Mouse (Mus musculus) limb, embryonic 13.5 days (tissue): ENCODE results near the gene E2f4. TPM values are rescaled to one million over a fixed set of nuclear protein-coding genes. Genes with fewer than 3 reads are reported as not detected.
A peak's percentile ranks its signal among the peaks of the same experiment; 100 is the strongest.

ENCODE experiments used
- ATAC-seq: fragments of 200-750 bp; cut with Nextera tagmentation; 2 replicates; pipeline ENCODE4 v1.8.0; 2017; ENCODE audit warnings: low read depth, moderate number of reproducible peaks, moderate TSS enrichment; ENCODE audit not compliant: low FRiP score
- H3K27ac ChIP-seq: fragments of 300-500 bp; sonication (generic); 2 replicates; pipeline ENCODE4 v1.5.1; 2015; ENCODE audit warnings: inconsistent platforms, mild to moderate bottlenecking, moderate library complexity
- H3K27me3 ChIP-seq: fragments of 300-500 bp; sonication (generic); 2 replicates; pipeline ENCODE4 v1.6.1; 2015; ENCODE audit warnings: mild to moderate bottlenecking, inconsistent platforms
- H3K36me3 ChIP-seq: fragments of 300-500 bp; sonication (generic); 2 replicates; pipeline ENCODE4 v1.6.1; 2015; ENCODE audit warnings: inconsistent platforms, mild to moderate bottlenecking, moderate library complexity
- H3K4me1 ChIP-seq: fragments of 300-500 bp; sonication (generic); 2 replicates; pipeline ENCODE4 v1.6.1; 2015; ENCODE audit warnings: inconsistent platforms
- H3K4me2 ChIP-seq: fragments of 300-500 bp; sonication (generic); replicated peaks from 2 replicates; pipeline ENCODE4 v1.6.1; 2015; ENCODE audit warnings: inconsistent platforms, mild to moderate bottlenecking, moderate library complexity
- H3K4me3 ChIP-seq: fragments of 300-500 bp; sonication (generic); 2 replicates; pipeline ENCODE4 v1.5.1; 2015; ENCODE audit warnings: moderate library complexity, mild to moderate bottlenecking, inconsistent platforms
- H3K9ac ChIP-seq: fragments of 300-500 bp; sonication (generic); 2 replicates; pipeline ENCODE4 v1.6.1; 2015; ENCODE audit warnings: mild to moderate bottlenecking, inconsistent platforms
- H3K9me3 ChIP-seq: fragments of 300-500 bp; sonication (generic); 2 replicates; pipeline ENCODE4 v1.6.1; 2016; ENCODE audit warnings: inconsistent platforms
- whole genome bisulfite sequencing: fragments of 180-500 bp; shearing (Covaris S2); methylation state at CpG from one replicate; pipeline ENCODE4 v1.1.7; 2015; 5-methylcytosine and 5-hydroxymethylcytosine counted together
- polyA plus RNA-seq: library from polyadenylated mRNA; unstranded; fragments of >200 nt; fragmentation: Nextera tagmentation; extraction: Ambion mirVana; gene quantifications from 2 replicates; pipeline ENCODE4 v1.2.1, GENCODE M21; 2015

Gene E2f4
- polyA plus RNA-seq, 1 experiment from 2014 or later = 73.6 TPM

DNA sequence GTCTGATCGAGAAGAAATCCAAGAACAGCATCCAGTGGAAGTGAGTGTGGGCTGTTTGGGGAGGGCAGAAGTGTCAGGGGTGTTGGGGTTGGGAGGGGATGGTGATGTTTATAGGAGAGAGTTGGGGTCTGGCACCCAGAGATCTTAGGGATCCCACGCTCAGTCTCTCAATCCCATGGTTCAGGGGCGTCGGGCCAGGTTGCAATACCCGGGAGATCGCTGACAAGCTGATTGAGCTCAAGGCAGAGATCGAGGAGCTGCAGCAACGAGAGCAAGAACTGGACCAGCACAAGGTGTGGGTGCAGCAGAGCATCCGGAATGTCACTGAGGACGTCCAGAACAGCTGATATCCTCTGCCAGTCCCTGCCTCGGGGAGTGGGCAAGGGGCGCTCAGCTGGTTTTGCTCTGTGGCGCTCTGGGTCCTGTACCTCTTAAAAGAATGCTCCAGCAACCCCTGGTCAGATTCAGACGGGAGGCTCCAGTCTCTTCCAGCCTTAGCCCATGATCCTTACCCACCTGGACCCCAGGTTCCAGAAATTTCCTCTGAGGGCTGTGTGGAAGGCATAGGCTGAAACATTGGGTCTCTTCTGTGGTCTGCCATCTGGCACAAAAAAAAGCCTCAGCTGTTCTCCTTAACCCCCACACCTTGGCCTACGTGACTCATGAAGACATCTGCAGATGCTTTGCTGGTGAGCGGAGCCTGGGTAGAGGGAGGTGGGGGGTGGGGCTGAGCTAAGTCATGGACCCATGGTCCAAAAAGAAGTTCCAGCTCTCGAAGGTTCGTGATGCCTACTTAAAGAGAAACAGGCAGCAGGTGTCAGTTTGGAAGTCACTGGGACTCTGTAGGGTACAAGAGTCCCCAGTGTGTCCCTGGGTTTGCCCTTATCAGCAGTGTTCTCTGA lies 1.1 kb downstream of the E2f4 start:
- Histone ChIP-seq H3K27ac (0 out of 2 replicates have a peak overlapping the region, but pooled peaks have one; percentile 58), H3K9ac (peak overlapping the region; percentile 94), H3K36me3 (peaks cover 46% of the 10 kb centered on the region), H3K4me2 (peak overlapping the region; percentile 97), H3K27me3 (peaks cover 5% of the 10 kb centered on the region; the same call in 1 of the 2 replicates), H3K4me1 (peaks cover 18% of the 10 kb centered on the region), H3K4me3 (peak overlapping the region; percentile 98), H3K9me3 (no peaks in the 10 kb centered on the region)
- WGBS = 58% methylated on average over 18 of the region's 18 CpGs
- no peak for ATAC-seq

DNA sequence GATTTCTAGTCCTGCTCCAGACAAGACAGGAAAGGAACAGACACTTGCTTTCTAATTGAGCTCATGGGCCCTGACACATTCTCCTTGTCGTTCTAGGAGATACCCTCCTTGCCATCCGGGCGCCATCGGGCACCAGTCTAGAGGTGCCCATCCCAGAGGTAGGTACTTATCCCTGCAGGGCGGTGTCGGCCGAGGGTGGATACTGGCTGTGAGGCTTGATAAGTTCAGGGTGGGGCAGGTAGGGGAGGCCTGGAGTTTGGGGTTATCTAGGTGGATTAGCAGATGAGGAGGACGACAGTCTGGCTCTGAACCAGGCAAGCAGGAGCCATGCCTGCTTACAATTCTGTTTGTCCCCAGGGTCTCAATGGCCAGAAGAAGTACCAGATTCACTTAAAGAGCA lies 2.5 kb downstream of the E2f4 start:
- peaks cover 59% of the 10 kb centered on the region for H3K36me3 ChIP-seq
- no peak overlapping the region for H3K9ac ChIP-seq
- peaks cover 26% of the 10 kb centered on the region for H3K4me1 ChIP-seq
- 95% methylated on average over 8 of the region's 8 CpGs for WGBS
- H3K4me2 ChIP-seq = no peak overlapping the region
- H3K4me3 ChIP-seq = no peak overlapping the region
- no peaks in the 10 kb centered on the region for H3K9me3 ChIP-seq
- H3K27ac ChIP-seq = no peak overlapping the region
- no peak for ATAC-seq
- H3K27me3 ChIP-seq = no peaks in the 10 kb centered on the region; the same call in 1 of the 2 replicates

DNA sequence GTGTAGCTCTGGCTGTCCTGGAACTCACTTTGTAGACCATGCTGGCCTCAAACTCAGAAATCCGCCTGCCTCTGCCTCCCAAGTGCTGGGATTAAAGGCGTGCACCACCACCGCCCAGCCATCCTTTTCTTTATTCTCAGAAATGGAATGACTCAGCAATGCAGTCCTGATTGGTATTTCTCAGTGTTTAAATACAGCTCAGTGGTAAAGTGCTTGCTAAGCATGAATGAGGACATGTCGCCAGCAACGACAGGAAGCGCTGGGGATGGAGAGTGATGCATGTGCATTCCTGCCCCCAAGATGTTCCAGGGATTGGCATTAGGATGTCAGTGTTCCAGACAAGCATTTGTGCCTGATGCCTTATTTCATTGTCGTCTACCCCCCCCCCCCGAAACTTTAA lies 5.9 kb downstream of the E2f4 start:
- no peak for ATAC-seq
- peaks cover 32% of the 10 kb centered on the region for H3K4me1 ChIP-seq
- peaks cover 78% of the 10 kb centered on the region for H3K36me3 ChIP-seq
- H3K9ac ChIP-seq = no peak overlapping the region
- no peak overlapping the region for H3K27ac ChIP-seq
- 90% methylated on average over 8 of the region's 8 CpGs for WGBS
- no peak overlapping the region for H3K4me3 ChIP-seq
- no peaks in the 10 kb centered on the region for H3K9me3 ChIP-seq
- no peak overlapping the region for H3K4me2 ChIP-seq
- no peaks in the 10 kb centered on the region for H3K27me3 ChIP-seq

DNA sequence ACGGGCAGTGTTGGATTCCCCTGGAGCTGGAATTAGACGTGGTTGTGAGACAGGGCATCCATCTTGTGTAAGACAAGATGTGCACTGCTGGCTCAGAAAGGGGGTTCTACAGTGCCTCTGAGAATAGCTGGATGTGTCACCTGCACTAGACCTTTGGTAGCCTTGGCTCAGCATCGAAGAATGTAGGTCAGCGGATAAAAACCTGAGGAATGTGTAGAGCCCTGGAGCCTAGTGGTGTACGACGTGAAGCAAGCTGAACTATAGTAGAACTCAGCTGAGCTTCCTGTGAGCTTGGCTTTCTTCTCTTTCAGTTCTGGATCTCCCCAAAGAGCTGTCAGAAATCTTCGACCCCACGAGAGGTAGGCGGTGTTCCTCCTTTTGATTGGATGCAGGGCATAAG lies 6.4 kb downstream of the E2f4 start:
- Histone ChIP-seq H3K27ac (no peak overlapping the region), H3K4me2 (no peak overlapping the region), H3K27me3 (no peaks in the 10 kb centered on the region), H3K4me3 (no peak overlapping the region), H3K9ac (no peak overlapping the region), H3K9me3 (no peaks in the 10 kb centered on the region), H3K4me1 (peaks cover 27% of the 10 kb centered on the region), H3K36me3 (peaks cover 79% of the 10 kb centered on the region)
- no peak for ATAC-seq
- WGBS = 86% methylated on average over 9 of the region's 9 CpGs

DNA sequence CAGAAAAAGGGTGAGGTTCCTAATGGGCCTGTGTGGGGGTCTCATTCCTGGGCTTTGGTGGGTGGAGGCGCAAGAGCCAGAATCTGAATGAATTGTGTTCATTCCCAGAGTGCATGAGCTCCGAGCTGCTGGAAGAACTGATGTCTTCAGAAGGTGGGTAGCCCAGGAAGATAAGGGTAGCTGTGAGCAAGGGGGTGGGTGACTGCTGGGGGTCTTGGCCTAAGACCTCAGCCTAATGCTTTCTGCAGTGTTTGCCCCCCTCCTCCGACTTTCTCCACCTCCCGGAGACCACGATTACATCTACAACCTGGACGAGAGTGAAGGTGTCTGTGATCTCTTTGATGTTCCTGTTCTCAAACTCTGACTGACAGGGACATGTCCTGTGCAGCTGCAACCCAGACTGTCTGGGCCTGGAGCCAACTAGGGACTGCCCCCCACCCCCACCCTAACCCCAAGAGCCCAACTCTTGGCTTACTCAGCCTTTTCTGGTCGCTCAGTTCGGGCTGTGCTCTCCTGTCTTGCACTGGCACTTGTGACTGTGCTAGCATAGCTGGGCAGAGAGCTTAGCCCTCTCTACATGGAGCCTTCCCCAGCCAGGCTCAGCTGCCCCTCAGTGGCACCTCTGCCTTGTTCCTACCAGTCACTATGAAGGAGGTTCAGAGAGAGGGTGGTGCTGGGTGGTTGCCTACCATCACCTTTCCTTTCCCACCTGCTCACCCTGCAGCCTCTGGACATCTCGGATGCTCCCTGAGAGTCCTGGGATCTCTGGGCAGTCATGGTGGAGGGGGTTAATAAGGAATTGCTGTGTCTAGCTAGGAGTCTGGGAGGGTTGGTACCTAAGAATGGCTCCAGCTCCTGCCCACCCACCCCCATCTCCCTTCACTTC lies 7.1 kb downstream of the E2f4 start:
- H3K9me3 ChIP-seq = no peaks in the 10 kb centered on the region
- 0 out of 2 replicates have a peak overlapping the region, but pooled peaks have one; percentile 72 for H3K4me2 ChIP-seq
- H3K4me3 ChIP-seq = no peak overlapping the region
- H3K9ac ChIP-seq = no peak overlapping the region; the same call in 1 of the 2 replicates
- ATAC-seq = peak; percentile 34; the same call in 1 of the 2 replicates
- peaks cover 24% of the 10 kb centered on the region for H3K4me1 ChIP-seq
- peaks cover 82% of the 10 kb centered on the region for H3K36me3 ChIP-seq
- 63% methylated on average over 9 of the region's 9 CpGs for WGBS
- H3K27me3 ChIP-seq = no peaks in the 10 kb centered on the region
- H3K27ac ChIP-seq = peak overlapping the region; percentile 39; the same call in 1 of the 2 replicates

DNA sequence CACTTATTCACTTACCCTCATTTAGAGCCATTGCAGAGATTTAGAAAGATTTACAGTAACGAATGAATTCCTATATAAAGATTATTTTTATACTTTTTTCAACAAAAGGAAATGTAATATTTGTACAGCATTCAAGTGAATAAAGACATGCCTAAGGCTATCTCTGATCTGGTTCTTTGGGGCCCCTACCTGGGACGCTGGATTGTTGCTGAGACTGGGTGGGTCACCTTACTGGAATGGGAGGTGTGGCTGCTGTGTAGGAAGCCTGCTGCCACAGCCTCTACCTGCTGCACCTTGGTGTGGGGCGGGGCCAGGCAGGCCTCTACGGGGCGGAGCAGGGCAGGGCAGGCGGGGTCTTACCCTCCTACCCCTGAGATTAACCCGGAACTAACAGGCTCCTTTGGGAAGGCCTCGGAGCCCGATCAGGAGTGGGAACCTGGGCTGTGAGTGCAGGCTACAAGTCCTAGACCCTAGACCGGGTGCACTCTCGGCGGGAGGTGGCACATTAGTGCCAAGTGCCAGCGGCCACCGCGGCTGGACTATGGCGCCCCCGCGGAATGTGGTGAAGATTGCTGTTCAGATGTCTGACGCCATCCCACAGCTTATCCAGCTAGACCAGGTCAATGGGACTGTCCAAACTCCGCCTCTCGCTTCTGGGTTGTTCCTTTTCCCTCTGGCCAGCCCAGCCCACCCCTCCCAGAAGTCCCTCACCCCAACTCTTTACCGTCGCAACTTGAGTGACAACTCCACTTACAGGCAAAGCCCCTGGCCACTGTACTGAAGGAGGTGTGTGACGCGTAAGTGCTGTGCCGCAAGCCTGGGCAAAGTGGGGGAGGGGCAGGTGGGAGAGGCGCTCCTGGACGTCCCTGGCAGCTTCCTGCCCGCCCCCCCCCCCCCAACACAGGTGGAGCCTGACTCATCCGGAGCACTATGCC lies 8.0 kb downstream of the E2f4 start, which contains the start of gene Elmo3:
Gene Elmo3 (plus strand): TSS at position 391 of the 935 bp plus-strand sequence.
- Histone ChIP-seq H3K9me3 (no peaks in the 10 kb centered on the region), H3K4me1 (peaks cover 24% of the 10 kb centered on the region), H3K36me3 (peaks cover 82% of the 10 kb centered on the region), H3K27me3 (no peaks in the 10 kb centered on the region), H3K4me2 (peak within 1 kb of the TSS; percentile 72), H3K27ac (peak within 1 kb of the TSS; percentile 70), H3K9ac (peak within 1 kb of the TSS; percentile 58), H3K4me3 (peak within 1 kb of the TSS; percentile 40)
- 4% methylated on average over 29 of the region's 30 CpGs for WGBS
- peak; percentile 77 for ATAC-seq

DNA sequence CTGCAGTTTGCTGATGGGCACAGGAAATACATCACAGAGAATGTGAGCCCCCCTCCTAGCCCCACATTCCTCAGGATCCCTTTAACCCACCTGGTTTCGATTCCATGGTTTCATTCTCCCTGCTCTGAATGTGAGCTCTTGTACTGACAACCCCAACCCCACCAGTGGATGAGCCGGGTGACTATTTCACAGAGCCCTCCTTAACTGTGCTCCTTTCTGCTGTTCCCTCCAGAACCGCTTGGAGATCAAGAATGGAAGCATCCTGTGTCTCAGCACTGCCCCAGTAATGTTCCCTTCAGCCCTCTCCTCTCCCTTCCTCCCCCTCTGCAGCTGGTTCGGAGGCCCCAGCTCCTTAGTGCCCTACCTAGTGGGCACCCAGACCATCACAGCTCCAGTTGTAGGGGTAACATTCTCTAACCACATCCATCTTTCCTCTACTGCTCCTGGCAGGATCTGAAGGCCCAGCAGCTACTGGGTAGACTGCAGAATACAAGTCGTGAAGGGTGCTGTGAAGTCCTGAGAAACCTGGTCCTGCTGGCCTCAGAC lies 8.8 kb downstream of the E2f4 start:
- H3K27me3 ChIP-seq = no peaks in the 10 kb centered on the region
- peak; percentile 12; the same call in 1 of the 2 replicates for ATAC-seq
- peaks cover 24% of the 10 kb centered on the region for H3K4me1 ChIP-seq
- peak overlapping the region; percentile 40 for H3K4me3 ChIP-seq
- peaks cover 79% of the 10 kb centered on the region for H3K36me3 ChIP-seq
- peak overlapping the region; percentile 72 for H3K4me2 ChIP-seq
- 38% methylated on average over 5 of the region's 5 CpGs for WGBS
- peak overlapping the region; percentile 70 for H3K27ac ChIP-seq
- H3K9ac ChIP-seq = peak overlapping the region; percentile 58
- no peaks in the 10 kb centered on the region for H3K9me3 ChIP-seq

DNA sequence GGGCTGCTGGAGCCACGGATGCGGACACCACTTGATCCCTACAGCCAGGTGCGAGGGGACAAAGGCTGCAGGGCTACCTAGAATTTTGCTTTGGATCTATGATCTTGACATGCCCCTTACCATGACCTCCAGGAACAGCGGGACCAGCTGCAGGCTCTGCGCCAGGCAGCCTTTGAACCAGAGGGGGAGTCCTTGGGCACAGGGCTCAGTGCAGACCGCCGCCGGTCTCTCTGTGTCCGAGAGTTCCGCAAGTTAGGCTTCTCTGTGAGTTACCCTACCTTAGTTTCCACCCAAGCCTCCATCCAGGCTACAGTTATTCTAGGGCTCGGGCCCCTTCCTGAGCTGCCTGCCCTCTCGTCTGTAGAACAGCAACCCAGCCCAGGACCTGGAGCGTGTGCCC lies 10.2 kb downstream of the E2f4 start:
- Histone ChIP-seq H3K4me2 (no peak overlapping the region), H3K4me3 (no peak overlapping the region), H3K9me3 (no peaks in the 10 kb centered on the region), H3K27ac (no peak overlapping the region), H3K27me3 (no peaks in the 10 kb centered on the region), H3K36me3 (peaks cover 79% of the 10 kb centered on the region), H3K4me1 (peaks cover 24% of the 10 kb centered on the region), H3K9ac (no peak overlapping the region)
- 96% methylated on average over 13 of the region's 13 CpGs for WGBS
- no peak for ATAC-seq

DNA sequence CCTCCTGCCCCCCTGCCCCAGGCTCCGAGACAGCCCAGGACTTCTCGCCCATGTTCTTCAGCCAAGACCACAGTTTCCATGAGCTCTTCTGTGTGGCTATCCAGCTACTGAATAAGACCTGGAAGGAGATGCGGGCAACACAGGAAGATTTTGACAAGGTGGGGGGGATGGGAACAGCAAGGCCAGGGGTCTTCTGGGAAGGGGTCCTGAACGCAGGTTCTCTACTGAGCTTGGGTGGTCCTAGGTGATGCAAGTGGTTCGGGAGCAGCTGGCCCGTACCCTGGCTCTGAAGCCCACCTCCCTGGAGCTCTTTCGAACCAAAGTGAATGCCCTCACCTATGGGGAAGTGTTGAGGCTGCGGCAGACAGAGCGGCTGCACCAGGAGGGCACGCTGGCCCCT lies 11.0 kb downstream of the E2f4 start:
- H3K9me3 ChIP-seq = no peaks in the 10 kb centered on the region
- H3K4me2 ChIP-seq = no peak overlapping the region
- H3K4me3 ChIP-seq = no peak overlapping the region
- no peak for ATAC-seq
- H3K27me3 ChIP-seq = no peaks in the 10 kb centered on the region
- 92% methylated on average over 10 of the region's 10 CpGs for WGBS
- peaks cover 81% of the 10 kb centered on the region for H3K36me3 ChIP-seq
- H3K4me1 ChIP-seq = peaks cover 24% of the 10 kb centered on the region
- H3K27ac ChIP-seq = no peak overlapping the region
- H3K9ac ChIP-seq = no peak overlapping the region

DNA sequence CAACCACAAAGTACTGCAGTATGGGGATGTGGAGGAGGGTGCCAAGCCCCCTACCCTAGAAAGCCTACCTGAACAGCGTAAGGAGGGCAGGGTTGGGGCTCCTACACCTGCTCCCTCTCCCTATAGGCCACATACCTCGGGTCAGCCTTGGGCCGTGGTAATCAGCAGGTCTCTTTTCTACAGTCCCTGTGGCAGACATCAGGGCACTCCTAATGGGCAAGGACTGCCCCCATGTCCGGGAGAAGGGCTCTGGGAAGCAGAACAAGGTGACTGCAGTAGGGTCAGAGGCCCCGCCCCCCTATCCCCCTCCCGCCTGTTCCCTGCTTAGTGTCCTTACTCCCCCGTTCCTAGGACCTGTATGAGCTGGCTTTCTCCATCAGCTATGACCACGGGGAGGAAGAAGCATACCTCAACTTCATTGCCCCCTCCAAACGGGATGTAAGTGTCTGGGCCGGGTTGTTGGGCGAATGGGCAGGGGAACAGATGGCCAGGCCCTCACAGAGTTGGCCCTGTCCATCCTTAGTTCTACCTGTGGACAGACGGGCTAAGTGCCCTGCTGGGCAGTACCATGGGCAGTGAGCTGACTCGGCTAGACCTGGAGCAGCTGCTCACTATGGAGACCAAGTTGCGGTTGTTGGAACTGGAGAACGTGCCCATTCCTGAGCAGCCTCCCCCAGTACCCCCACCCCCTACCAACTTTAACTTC lies 11.8 kb downstream of the E2f4 start:
- no peak overlapping the region; the same call in 1 of the 2 replicates for H3K9ac ChIP-seq
- H3K4me1 ChIP-seq = peaks cover 23% of the 10 kb centered on the region
- no peak overlapping the region for H3K4me2 ChIP-seq
- no peaks in the 10 kb centered on the region for H3K27me3 ChIP-seq
- H3K27ac ChIP-seq = no peak overlapping the region
- H3K36me3 ChIP-seq = peaks cover 82% of the 10 kb centered on the region
- ATAC-seq = no peak
- WGBS = 81% methylated on average over 15 of the region's 15 CpGs
- H3K4me3 ChIP-seq = no peak overlapping the region
- no peaks in the 10 kb centered on the region for H3K9me3 ChIP-seq
